Mouse (Mus musculus) liver, postnatal 0 days (tissue): ENCODE results near the gene Fem1b.
"Not testable (repeated sequence)": the region's sequence is repeated elsewhere in the genome, so short reads cannot be mapped to it uniquely, and the experiment has no call there.

Experiments used
- CTCF ChIP-seq: sonication (generic); IDR thresholded peaks from 2 replicates; pipeline ENCODE4 v1.5.1; 2016; ENCODE audit warnings: antibody characterized with exemption, low read depth
- EP300 ChIP-seq: IDR thresholded peaks from 2 replicates; pipeline ENCODE4 v1.6.1; 2016; ENCODE audit warnings: antibody characterized with exemption, low read depth, mild to moderate bottlenecking

DNA sequence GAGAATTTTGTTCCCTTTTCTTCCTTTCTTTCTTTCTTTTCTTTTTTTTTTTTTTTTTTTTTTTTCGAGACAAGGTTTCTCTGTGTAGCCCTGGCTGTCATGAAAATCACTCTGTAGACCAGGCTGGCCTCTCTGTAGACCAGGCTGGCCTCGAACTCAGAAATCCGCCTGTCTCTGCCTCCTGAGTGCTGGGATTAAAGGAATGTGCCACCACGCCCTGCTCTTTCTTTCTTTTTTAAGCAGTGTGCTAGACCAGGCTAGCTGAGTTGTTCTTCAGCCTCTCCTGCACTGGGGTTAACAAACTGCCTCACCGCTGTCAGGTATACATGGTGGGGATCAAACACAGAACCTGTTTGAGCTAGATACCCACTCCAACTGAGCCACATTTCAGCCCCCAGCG lies 8.2 kb upstream of the Fem1b start:
- TF ChIP-seq EP300, CTCF: not testable (repeated sequence)
